Comparison of ENCODE assay signal across 12 mouse cellular contexts in the genomic region with DNA sequence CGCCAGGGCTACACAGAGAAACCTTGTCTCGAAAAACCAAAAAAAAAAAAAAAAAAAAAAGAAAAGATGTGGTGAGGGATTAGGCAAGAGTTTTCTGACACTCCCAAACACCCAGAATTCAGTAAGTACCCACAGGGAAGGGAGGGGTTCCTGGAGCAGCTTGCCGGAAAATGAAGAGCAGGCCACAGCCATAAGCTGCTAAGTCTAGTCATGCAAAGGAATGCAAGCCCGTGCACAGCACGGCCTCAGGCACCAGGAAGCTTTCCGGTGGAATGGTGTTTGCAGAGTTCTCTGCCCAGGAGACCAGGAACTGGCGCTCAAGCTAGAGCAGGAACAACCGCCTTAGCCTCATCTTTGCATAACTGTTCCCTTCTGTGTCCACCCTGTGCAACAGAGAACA. TPM values are rescaled to one million over a fixed set of nuclear protein-coding genes. Genes with fewer than 3 reads are reported as not detected.
A peak's percentile ranks its signal among the peaks of the same experiment; 100 is the strongest.
DNase-seq lines count a peak whose midpoint lies in the region; ATAC-seq and TF ChIP-seq lines count a peak whose summit lies in the region.
"Had no signal": no experiment of that assay in that cellular context is flagged by ENCODE, and none has a peak within 500 bp of the region (broad histone marks: within the 10 kb centered on the region; RNA-seq: fewer than 3 reads in every experiment).

No protein-coding gene starts in this region.

- peak; percentile 50; the same call in 1 of the 2 replicates for TF ChIP-seq POLR2A in embryonic fibroblast, embryonic 13.5 days (IDR thresholded peaks at IDR 0.05; ENCODE audit: low read depth, low read length)

- no peak overlapping the region for H3K9ac ChIP-seq in liver, embryonic 12.5 days
- H3K9ac ChIP-seq in liver, embryonic 11.5 days (ENCODE audit: low read depth, low read length): no peak overlapping the region
- H3K9ac ChIP-seq: forebrain, embryonic 12.5 days; intestine, embryonic 15.5 days had no signal

- 0 out of 2 replicates have a peak overlapping the region, but pooled peaks have one; percentile 0 for H3K4me2 ChIP-seq in liver, embryonic 12.5 days
- no peak overlapping the region for H3K4me2 ChIP-seq in liver, embryonic 11.5 days
- H3K4me2 ChIP-seq: forebrain, embryonic 12.5 days; intestine, embryonic 15.5 days had no signal

- H3K4me1 ChIP-seq in liver, embryonic 12.5 days: peaks cover 22% of the 10 kb centered on the region
- H3K4me1 ChIP-seq in liver, embryonic 11.5 days (replicated peaks; ENCODE audit: control insufficient read depth, insufficient read depth, low read length): peaks cover 11% of the 10 kb centered on the region
- peaks cover 4% of the 10 kb centered on the region for H3K4me1 ChIP-seq in embryonic fibroblast, embryonic 13.5 days (ENCODE audit: control insufficient read depth, insufficient read depth, low read length)

- no peak for TF ChIP-seq CTCF in embryonic fibroblast, embryonic 13.5 days (IDR thresholded peaks at IDR 0.05; ENCODE audit: borderline replicate concordance, insufficient read depth, low read length)

- no peak overlapping the region for H3K4me3 ChIP-seq in liver, embryonic 12.5 days
- H3K4me3 ChIP-seq in liver, embryonic 11.5 days (ENCODE audit: low read depth, low read length): no peak overlapping the region
- H3K4me3 ChIP-seq in embryonic fibroblast, embryonic 13.5 days (ENCODE audit: insufficient read depth, low read length): no peak overlapping the region
- H3K4me3 ChIP-seq: forebrain, embryonic 12.5 days; intestine, embryonic 15.5 days had no signal

- H3K27me3 ChIP-seq in liver, embryonic 12.5 days (replicated peaks): no peaks in the 10 kb centered on the region
- H3K27me3 ChIP-seq in liver, embryonic 11.5 days (replicated peaks; ENCODE audit: control insufficient read depth, insufficient read depth, low read length): no peaks in the 10 kb centered on the region
- H3K27me3 ChIP-seq: forebrain, embryonic 12.5 days; intestine, embryonic 15.5 days had no signal

- H3K9me3 ChIP-seq in liver, embryonic 12.5 days (replicated peaks): no peaks in the 10 kb centered on the region
- H3K9me3 ChIP-seq in liver, embryonic 11.5 days (ENCODE audit: control insufficient read depth, low read length): no peaks in the 10 kb centered on the region
- H3K9me3 ChIP-seq: forebrain, embryonic 12.5 days; intestine, embryonic 15.5 days had no signal

- H3K27ac ChIP-seq in liver, embryonic 12.5 days: peak overlapping the region; percentile 12
- no peak overlapping the region for H3K27ac ChIP-seq in liver, embryonic 11.5 days (ENCODE audit: low read depth, low read length)
- H3K27ac ChIP-seq in embryonic fibroblast, embryonic 13.5 days (ENCODE audit: insufficient read depth, low read length): peak overlapping the region; percentile 86
- H3K27ac ChIP-seq: forebrain, embryonic 12.5 days; intestine, embryonic 15.5 days had no signal

- no peak for DNase-seq in liver, embryonic 11.5 days (ENCODE audit: low spot score)
- peak; percentile 82 for DNase-seq in Muller cell, postnatal 12 days (ENCODE audit: inconsistent ontology term)
- no peak for DNase-seq in cerebellum, postnatal 36 days
- DNase-seq in c-Kit-positive CD71-positive TER-119-positive erythroid progenitor cells, embryonic 14.5 days (ENCODE audit: low spot score): no peak
- no peak for DNase-seq in left cerebral cortex, postnatal 25 days (ENCODE audit: low spot score in 2 of 2)
- DNase-seq: thymus, postnatal 14 days had no signal

- peaks cover 49% of the 10 kb centered on the region for H3K36me3 ChIP-seq in liver, embryonic 12.5 days
- peaks cover 25% of the 10 kb centered on the region for H3K36me3 ChIP-seq in liver, embryonic 11.5 days (ENCODE audit: control insufficient read depth, insufficient read depth, low read length)

- no peak for ATAC-seq in liver, embryonic 12.5 days
- no peak for ATAC-seq in liver, embryonic 11.5 days (replicated peaks; ENCODE audit: low FRiP score)
- ATAC-seq in monocyte, adult 5-6 weeks (replicated peaks; ENCODE audit: insufficient number of reproducible peaks, low FRiP score, low TSS enrichment, poor library complexity, severe bottlenecking): 0 out of 2 replicates have a peak, but pooled peaks have one; percentile 11
- ATAC-seq: intestine, embryonic 15.5 days had no signal

- intact Hi-C loops in left cerebral cortex, postnatal 25 days (cut with DNase I): no loop called here

- WGBS in liver, embryonic 12.5 days (ENCODE audit: insufficient replicate concordance): 56% methylated on average over 8 of the region's 8 CpGs
- WGBS in liver, embryonic 11.5 days: 66% methylated on average over 8 of the region's 8 CpGs

RNA-seq across cellular contexts. Expression of a gene that starts 1.9 kb away (rescaled TPM):
- polyA plus RNA-seq in liver, embryonic 12.5 days (2016; fragmentation: Nextera tagmentation; extraction: Ambion mirVana): 1,452 and 1,476 TPM in 2 replicates
- polyA plus RNA-seq in liver, embryonic 11.5 days (2014; fragmentation: Nextera tagmentation; extraction: Ambion mirVana): 1,965 and 2,035 TPM in 2 replicates
- 1,585 and 1,789 TPM in 2 replicates for polyA plus RNA-seq in embryonic fibroblast, embryonic 13.5 days (2011; ENCODE audit: insufficient read length, low read depth, missing spikeins)
- 1,374 to 1,974 TPM (median 1,861 TPM) in 3 replicates for total RNA-seq in monocyte, adult 5-6 weeks (2017)
- 100 to 1,000 TPM; 350 to 359 TPM for total RNA-seq in left cerebral cortex, postnatal 25 days (2021)

RNA-seq across cellular contexts. Expression of a gene that starts 16.9 kb away (rescaled TPM):
- polyA plus RNA-seq in liver, embryonic 12.5 days (2016; fragmentation: Nextera tagmentation; extraction: Ambion mirVana): 2.8 and 2.9 TPM in 2 replicates
- 5.2 and 5.9 TPM in 2 replicates for polyA plus RNA-seq in liver, embryonic 11.5 days (2014; fragmentation: Nextera tagmentation; extraction: Ambion mirVana)
- polyA plus RNA-seq in embryonic fibroblast, embryonic 13.5 days (2011; ENCODE audit: insufficient read length, low read depth, missing spikeins): 0.80 and 0.90 TPM in 2 replicates
- 3.8 to 29.8 TPM (median 13.9 TPM) in 3 replicates for total RNA-seq in monocyte, adult 5-6 weeks (2017)
- 10 to 100 TPM; 47.5 to 62.6 TPM for total RNA-seq in left cerebral cortex, postnatal 25 days (2021)

RNA-seq across cellular contexts. Expression of a gene that starts 37.5 kb away (rescaled TPM):
- 40.0 TPM in 2 replicates for polyA plus RNA-seq in liver, embryonic 12.5 days (2016; fragmentation: Nextera tagmentation; extraction: Ambion mirVana)
- 41.3 and 46.0 TPM in 2 replicates for polyA plus RNA-seq in liver, embryonic 11.5 days (2014; fragmentation: Nextera tagmentation; extraction: Ambion mirVana)
- 52.4 and 80.7 TPM in 2 replicates for polyA plus RNA-seq in embryonic fibroblast, embryonic 13.5 days (2011; ENCODE audit: insufficient read length, low read depth, missing spikeins)
- total RNA-seq in monocyte, adult 5-6 weeks (2017): 42.5 to 63.1 TPM (median 50.2 TPM) in 3 replicates
- total RNA-seq in left cerebral cortex, postnatal 25 days (2021): 10 to 100 TPM; 64.3 to 68.6 TPM

RNA-seq across cellular contexts. Expression of a gene that starts 57.8 kb away (rescaled TPM):
- 1.7 and 2.1 TPM in 2 replicates for polyA plus RNA-seq in liver, embryonic 12.5 days (2016; fragmentation: Nextera tagmentation; extraction: Ambion mirVana)
- 4.6 and 5.6 TPM in 2 replicates for polyA plus RNA-seq in liver, embryonic 11.5 days (2014; fragmentation: Nextera tagmentation; extraction: Ambion mirVana)
- 1.1 TPM in 1 of 2 replicates, not detected in the other for polyA plus RNA-seq in embryonic fibroblast, embryonic 13.5 days (2011; ENCODE audit: insufficient read length, low read depth, missing spikeins)
- not detected in 3 replicates for total RNA-seq in monocyte, adult 5-6 weeks (2017)
- total RNA-seq in left cerebral cortex, postnatal 25 days (2021): not detected
- total RNA-seq: left cerebral cortex, postnatal 36 days had no signal

RNA-seq across cellular contexts. Expression of a gene that starts 58.2 kb away (rescaled TPM):
- 43.9 and 44.0 TPM in 2 replicates for polyA plus RNA-seq in liver, embryonic 12.5 days (2016; fragmentation: Nextera tagmentation; extraction: Ambion mirVana)
- 49.2 and 53.8 TPM in 2 replicates for polyA plus RNA-seq in liver, embryonic 11.5 days (2014; fragmentation: Nextera tagmentation; extraction: Ambion mirVana)
- polyA plus RNA-seq in embryonic fibroblast, embryonic 13.5 days (2011; ENCODE audit: insufficient read length, low read depth, missing spikeins): 76.2 and 83.5 TPM in 2 replicates
- total RNA-seq in monocyte, adult 5-6 weeks (2017): 160 to 261 TPM (median 161 TPM) in 3 replicates
- total RNA-seq in left cerebral cortex, postnatal 25 days (2021): 100 to 1,000 TPM; 147 to 152 TPM
